Mouse (Mus musculus): Measurements from ENCODE around the gene Gm20777.
A peak's percentile ranks its signal among the peaks of the same experiment; 100 is the strongest.
"Not testable (repeated sequence)": the region's sequence is repeated elsewhere in the genome, so short reads cannot be mapped to it uniquely, and the experiment has no call there.

The Gm20777 gene

DNA sequence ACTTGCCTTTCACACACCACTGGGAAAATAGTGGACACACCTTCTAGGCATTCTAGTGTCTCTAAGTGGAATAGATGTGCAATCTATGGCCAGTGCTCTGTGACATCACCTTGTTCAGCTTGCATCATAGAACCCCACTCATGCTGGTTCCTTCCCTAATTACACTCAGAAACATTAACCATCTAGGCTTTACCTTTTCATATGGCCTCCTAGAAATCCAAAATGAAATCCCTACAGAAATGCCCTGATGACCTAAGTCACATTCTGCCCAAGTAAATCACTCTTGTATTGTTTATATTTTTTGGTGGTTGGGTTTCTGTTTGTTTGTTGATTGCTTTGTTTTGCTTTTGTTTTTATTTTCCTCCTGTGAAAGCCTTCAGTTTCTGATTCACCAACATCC, at the start of gene Gm20777:
Gm20777 (minus strand) TSS at position 101 of the 400 bp plus-strand sequence.
- not testable (repeated sequence) for DNase-seq (ENCODE audit: low read depth in 2 of 2, low spot score in 2 of 2)

GRCm38 (mm10) chrY:10709551-10709950, 42.7 kb downstream of the Gm20777 start:
- DNase-seq (ENCODE audit: low read depth in 2 of 2, low spot score in 2 of 2) = peak in 1 of 2 experiments; percentile 0

DNA sequence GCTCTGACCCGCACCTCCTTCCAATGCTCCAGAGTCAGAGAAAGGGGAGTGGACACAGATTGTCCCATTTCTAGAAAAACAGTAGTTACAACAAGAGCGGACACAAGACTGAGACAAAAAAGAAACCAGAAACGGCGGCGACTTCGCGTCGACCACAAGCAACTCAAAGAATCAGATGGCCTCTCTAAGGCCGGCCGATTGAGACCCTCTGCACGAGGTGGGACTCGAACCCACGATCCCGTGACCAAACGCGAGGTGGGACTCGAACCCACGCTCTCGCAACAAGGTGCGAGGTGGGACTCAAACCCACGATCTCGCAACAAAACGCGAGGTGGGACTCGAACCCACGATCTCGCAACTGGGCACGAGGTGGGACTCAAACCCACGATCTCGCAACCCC, 43.5 kb downstream of the Gm20777 start:
- DNase-seq (ENCODE audit: low read depth in 2 of 2, low spot score in 2 of 2) = peak in 1 of 2 experiments; percentile 0

DNA sequence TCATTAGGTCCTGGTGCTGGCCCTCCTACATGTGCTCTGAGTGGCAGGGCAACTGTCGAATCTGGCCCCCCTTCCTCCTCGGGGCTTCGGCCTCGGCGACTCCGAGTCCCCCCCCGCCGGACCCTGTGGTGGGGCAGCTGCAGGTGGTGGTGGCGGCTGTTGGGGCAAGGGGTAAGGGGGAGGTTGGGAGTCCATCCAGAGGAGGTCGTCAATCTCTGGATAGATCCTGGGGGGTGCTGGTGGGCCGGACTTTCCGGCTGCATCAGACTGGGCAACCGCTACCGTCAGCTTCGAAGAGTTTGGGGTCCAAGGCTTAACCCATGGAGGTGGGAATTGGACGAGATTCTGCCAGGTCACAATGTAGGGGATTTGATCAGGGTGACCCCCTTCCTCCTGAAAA, 44.0 kb downstream of the Gm20777 start:
- peak in 1 of 2 experiments; percentile 0 for DNase-seq (ENCODE audit: low read depth in 2 of 2, low spot score in 2 of 2)

- DNase-seq (ENCODE audit: low read depth in 2 of 2, low spot score in 2 of 2) = peak in 1 of 2 experiments; percentile 0
These were observed 45.6 kb downstream of the Gm20777 start for GRCm38 (mm10) chrY:10706686-10707085.

Data from CD8-positive naive resting alpha-beta T cell, adult 2 months (primary cell).